Mouse (Mus musculus) NIH3T3 (cell line): ENCODE results near the gene Kmt5b.

Source experiments
- DNase-seq: peaks from one replicate; pipeline ENCODE4 v3.0.0-alpha.2; 2012; ENCODE audit warnings: low read depth

The Kmt5b gene

GRCm38 (mm10) chr19:3843629-3844028, 76.4 kb downstream of the Kmt5b start:
- no peak for DNase-seq

- DNase-seq: no peak
Observed at GRCm38 (mm10) chr19:3844836-3845235, 77.6 kb downstream of the Kmt5b start.

DNA sequence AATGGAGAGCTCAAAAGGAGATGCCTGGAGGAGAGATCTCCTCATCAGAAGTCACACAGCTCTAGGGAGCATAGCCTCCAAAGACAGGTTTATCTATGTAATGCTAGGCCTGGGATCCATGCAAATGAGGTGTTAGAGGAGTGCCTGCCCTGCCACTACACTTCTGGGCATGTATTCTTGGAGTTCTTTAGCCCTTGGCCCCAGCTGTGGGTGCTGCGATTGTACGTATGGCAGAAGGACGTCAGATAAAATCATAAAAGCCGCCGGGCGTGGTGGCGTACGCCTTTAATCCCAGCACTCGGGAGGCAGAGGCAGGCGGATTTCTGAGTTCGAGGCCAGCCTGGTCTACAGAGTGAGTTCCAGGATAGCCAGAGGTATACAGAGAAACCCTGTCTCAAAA, 78.1 kb downstream of the Kmt5b start:
- no peak for DNase-seq

DNA sequence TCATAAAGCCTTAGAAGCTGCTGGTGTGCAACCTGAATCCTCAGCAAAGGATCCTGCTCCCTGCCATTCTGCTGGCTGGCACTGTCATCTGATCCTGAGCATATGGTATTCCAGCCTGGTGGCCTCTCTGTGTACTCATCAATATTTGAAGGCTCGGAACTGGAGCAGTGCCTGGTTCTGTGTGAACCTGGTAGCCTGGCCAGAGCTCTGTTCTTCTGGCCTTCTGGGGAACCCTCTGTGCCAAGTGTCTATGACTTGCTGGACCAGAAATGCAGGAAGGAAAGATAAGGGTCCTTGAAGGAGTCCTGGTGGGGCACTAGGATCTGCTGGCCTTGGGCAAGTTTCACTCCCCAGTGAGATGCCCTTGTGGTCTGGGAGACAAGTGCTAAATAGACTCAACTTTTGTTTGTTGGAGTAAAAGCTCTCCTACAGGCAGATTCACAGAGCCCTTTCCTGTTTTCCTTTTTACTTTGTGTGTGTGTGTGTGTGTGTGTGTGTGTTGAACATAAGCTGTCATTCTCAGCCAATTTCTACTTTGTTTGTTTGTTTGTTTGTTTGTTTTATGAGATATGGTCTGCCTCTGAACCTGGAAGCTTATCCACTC, 78.7 kb downstream of the Kmt5b start:
- no peak for DNase-seq

- DNase-seq: no peak
Observed at GRCm38 (mm10) chr19:3846676-3847604, 79.7 kb downstream of the Kmt5b start.

GRCm38 (mm10) chr19:3847711-3848110, 80.5 kb downstream of the Kmt5b start:
- no peak for DNase-seq

DNA sequence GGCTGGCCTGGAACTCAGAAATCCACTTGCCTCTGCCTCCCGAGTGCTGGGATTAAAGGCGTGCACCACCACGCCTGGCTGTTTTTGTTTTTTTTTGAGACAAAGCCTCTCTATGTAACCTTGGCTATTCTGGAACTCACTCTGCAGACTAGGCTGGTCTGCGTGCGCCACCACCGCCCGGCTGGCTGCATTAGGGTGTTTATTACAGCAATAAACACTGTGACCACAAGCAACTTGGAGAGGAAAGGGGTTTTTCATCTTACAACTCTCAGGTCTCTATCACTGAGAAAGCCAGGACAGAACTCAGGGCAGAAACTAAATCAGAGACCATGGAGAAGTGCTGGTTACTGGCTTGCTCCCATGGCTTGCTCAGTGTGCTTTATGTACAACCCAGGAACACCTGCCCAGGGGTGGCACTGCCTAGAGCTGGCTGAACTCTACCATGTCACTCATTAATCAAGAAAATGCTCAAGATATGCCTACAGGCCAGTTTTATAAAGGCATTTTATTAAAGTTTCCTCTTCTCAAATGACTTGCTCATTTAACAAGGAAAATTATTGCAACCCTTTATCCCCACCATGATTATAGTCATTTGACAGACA, 81.1 kb downstream of the Kmt5b start:
- DNase-seq: no peak

DNA sequence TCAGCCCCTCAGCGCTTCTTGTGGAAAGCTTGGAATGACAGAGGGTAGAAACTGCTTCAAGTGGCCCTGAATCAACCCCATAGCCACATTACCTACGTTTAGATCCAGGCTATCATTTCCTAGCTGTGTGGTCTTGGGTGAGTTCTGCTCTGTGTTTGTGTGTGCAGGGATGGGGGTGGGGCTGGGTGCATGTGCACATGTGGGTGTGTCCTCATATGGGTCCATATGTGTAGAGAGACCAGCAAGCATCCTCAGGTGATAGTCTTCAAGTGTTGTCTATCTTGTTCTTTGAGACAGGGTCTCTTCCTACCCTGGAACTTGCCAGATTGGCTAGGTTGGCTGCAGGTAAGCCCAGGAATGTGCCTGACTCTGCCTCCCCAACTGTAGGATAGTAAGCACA, 82.0 kb downstream of the Kmt5b start:
- DNase-seq: no peak

DNA sequence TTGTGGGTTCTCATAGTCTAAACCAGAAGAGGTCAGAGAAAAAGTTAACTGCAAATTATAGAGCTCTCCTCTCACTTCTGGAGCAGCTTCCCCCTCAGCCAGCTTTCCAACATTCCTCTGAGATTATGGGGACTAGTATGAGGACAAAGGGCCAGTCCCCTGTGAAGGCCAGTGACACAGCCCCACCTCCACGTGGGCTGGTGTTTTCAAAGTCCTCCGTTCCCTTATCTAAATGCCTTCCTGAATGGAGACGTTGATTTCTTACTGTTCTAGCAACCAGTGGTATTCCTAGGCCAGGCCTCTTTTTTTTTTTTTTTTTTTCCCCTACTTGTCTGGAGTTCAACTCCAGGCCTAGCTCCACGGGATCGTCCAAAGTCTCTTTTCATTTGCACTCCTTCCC, 82.9 kb downstream of the Kmt5b start:
- DNase-seq: no peak

GRCm38 (mm10) chr19:3850847-3851469, 83.7 kb downstream of the Kmt5b start:
- peak; percentile 82 for DNase-seq

- peak; percentile 99 for DNase-seq
Observed at GRCm38 (mm10) chr19:3851502-3851962, 84.3 kb downstream of the Kmt5b start, which contains the start of gene Chka. Gene Chka, plus strand, starts transcription at chr19:3851773.

GRCm38 (mm10) chr19:3851979-3852681, 84.9 kb downstream of the Kmt5b start:
- DNase-seq: peak; percentile 71

DNA sequence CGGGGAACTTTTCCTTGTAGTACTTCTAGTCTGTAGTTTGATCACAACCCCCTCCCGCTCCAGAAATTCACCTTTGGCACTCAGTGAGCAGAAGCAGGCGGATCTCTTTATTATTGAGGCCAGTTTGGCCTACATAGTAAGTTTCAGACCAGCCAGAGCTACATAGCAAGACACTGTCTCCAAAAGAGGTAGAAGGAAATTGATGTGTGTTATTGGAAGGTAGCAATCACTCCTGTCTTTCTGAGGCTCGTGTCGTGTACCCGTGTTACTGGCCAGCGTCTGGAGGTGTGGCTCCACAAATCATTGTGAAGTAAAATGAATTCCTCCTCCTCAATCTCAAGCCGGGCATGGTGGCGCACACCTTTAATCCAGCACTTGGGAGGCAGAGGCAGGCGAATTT, 85.9 kb downstream of the Kmt5b start:
- DNase-seq: no peak

DNA sequence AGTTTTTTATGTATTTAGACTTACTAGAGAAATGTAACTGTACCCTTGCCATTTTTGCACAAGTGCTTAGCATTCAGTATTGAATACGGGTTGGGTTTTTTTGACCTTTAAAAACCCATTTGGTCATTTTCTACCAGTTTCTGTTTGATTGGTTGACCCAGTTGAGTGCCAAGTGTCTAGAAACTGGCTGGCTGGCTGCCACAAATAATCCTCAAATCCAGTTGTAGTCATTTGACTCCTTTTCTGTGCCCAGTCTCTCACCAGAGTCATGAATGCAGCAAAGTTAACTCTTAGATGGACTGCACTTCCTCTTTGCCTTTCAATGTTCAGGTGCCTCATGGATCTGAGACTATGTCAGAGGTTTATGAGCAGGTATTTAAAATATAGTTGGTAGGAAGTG, 86.7 kb downstream of the Kmt5b start:
- DNase-seq: peak; percentile 65

DNA sequence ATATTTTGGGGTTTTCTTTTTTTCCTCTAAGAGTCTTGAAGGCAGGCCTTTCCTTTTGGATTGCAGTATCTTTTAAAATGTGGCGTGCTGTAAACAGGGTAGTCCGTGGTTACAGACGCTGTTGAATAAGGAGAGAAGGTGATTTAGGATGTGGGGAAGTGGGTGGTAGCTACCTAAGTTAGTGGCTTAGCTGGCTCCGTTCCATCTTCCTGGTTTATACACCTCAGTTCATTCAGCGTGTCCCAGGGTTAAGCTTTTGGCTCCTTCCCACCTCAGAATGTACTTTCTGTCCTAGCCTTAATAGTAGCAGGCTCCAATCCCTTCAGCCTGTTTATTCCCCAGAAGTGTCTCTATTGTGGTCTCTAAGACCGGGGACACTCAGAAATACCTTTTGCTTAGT, 87.9 kb downstream of the Kmt5b start:
- peak; percentile 26 for DNase-seq

- DNase-seq: peak; percentile 37
Observed at GRCm38 (mm10) chr19:3855601-3856000, 88.4 kb downstream of the Kmt5b start.

DNA sequence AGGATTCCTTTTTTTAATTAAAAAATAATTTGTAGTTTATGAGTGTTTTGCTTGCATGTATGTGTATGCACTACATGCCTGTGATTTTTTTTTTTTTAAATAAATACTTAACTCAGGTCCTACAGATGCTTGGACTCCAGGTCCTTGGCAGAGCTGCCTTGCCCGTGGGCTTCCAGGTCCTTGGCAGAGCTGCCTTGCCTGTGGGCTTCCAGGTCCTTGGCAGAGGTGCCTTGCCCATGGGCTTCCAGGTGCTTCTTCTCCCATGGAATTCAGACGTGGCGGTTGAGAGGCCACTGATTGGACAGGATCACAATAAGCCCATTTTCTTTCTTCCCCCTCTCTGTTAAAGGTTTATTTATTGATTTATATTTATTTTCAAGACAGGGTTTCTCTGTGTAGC, 90.0 kb downstream of the Kmt5b start:
- DNase-seq: no peak

DNA sequence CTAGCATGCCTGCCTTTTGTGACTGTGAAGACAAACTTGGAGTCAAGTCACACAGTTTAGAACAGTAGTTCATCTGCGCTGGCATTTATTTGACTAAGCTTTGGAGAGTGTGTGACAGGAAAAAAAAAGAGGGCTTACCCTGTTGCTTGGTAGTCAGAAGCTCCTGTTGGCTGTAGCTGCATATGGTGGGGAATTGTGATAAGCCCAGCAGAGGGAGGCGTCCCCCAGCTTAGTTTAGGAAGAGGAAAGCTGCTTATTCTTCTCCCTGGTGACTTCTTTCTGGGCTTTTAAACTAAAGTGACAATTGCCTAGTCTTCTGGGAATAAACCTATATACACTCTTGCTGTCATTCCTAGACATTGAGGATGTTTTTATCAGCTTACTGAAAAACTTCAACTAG, 95.5 kb downstream of the Kmt5b start:
- DNase-seq: no peak

- no peak for DNase-seq
Observed at GRCm38 (mm10) chr19:3864960-3865359, 97.7 kb downstream of the Kmt5b start.
